Mouse (Mus musculus) MEL (cell line): ENCODE measurements around the gene Cd52. TPM values are rescaled to one million over a fixed set of nuclear protein-coding genes. Genes with fewer than 3 reads are reported as not detected.

Experiments used
- DNase-seq: peaks from one replicate; pipeline ENCODE4 v3.0.0; 2011; ENCODE audit warnings: low read depth, low spot score
- H3K27ac ChIP-seq: 2 replicates; pipeline ENCODE4 v1.5.1; 2012; ENCODE audit warnings: low read depth, mild to moderate bottlenecking, control low read depth, low read length, moderate library complexity; ENCODE audit not compliant: control insufficient read depth
- H3K27me3 ChIP-seq, 2 experiments: fragments of 150-350 bp in 1 of 2; sonication (generic) in 1 of 2; 2 replicates each; pipeline ENCODE4 v1.6.1; 2012; ENCODE audit warnings: low read length in 2 of 2, mild to moderate bottlenecking in 2 of 2, improper control_type of control experiment in 1 of 2, moderate library complexity in 1 of 2; ENCODE audit not compliant: insufficient read depth in 2 of 2, control insufficient read depth in 1 of 2
- H3K36me3 ChIP-seq, 2 experiments: 2 replicates each; pipeline ENCODE4 v1.6.1; 2012 to 2014; ENCODE audit warnings: low read length in 2 of 2, improper control_type of control experiment in 1 of 2, inconsistent platforms in 1 of 2, mild to moderate bottlenecking in 1 of 2; ENCODE audit not compliant: insufficient read depth in 2 of 2, control insufficient read depth in 1 of 2
- H3K4me1 ChIP-seq, 2 experiments: fragments of 150-350 bp in 1 of 2; sonication (generic) in 1 of 2; 2 replicates each; pipeline ENCODE4 v1.6.1; 2012; ENCODE audit warnings: low read length in 2 of 2, improper control_type of control experiment in 1 of 2, mild to moderate bottlenecking in 1 of 2; ENCODE audit not compliant: insufficient read depth in 2 of 2, control insufficient read depth in 1 of 2
- H3K4me3 ChIP-seq, 2 experiments: fragments of 150-350 bp in 1 of 2; sonication (generic) in 1 of 2; 2 replicates each; pipeline ENCODE4 v1.5.1; 2012; ENCODE audit warnings: low read depth in 2 of 2, low read length in 2 of 2, mild to moderate bottlenecking in 2 of 2, moderate library complexity in 2 of 2, control low read depth in 1 of 2, improper control_type of control experiment in 1 of 2; ENCODE audit not compliant: control insufficient read depth in 1 of 2, insufficient read depth in 1 of 2
- H3K79me2 ChIP-seq: 2 replicates; pipeline ENCODE4 v1.6.1; 2012; ENCODE audit warnings: mild to moderate bottlenecking, low read length, moderate library complexity; ENCODE audit not compliant: control insufficient read depth, poor library complexity, insufficient read depth
- H3K9ac ChIP-seq: 2 replicates; pipeline ENCODE4 v1.6.1; 2012; ENCODE audit warnings: low read depth, mild to moderate bottlenecking, control low read depth, low read length, moderate library complexity; ENCODE audit not compliant: control insufficient read depth, poor library complexity, severe bottlenecking
- H3K9me3 ChIP-seq: fragments of 150-350 bp; sonication (generic); replicated peaks from 2 replicates; pipeline ENCODE4 v1.6.1; 2012; ENCODE audit warnings: mild to moderate bottlenecking, low read length, improper control_type of control experiment, moderate library complexity; ENCODE audit not compliant: insufficient read depth
- BHLHE40 ChIP-seq: IDR thresholded peaks from 2 replicates; pipeline ENCODE4 v1.6.1; 2012; ENCODE audit warnings: low read depth, mild to moderate bottlenecking, inconsistent platforms, low read length, improper control_type of control experiment, borderline replicate concordance
- CHD1 ChIP-seq: IDR thresholded peaks from 2 replicates; pipeline ENCODE4 v1.6.1; 2012; ENCODE audit warnings: low read depth, mild to moderate bottlenecking, inconsistent platforms, low read length, improper control_type of control experiment
- CTCF ChIP-seq, 3 experiments: IDR thresholded peaks in 2 of 3; conservative IDR thresholded peaks in 1 of 3; 2 replicates each; pipeline ENCODE4 v1.5.1; 2011 to 2012; ENCODE audit warnings: low read length in 3 of 3, low read depth in 2 of 3, mild to moderate bottlenecking in 2 of 3, improper control_type of control experiment in 1 of 3, inconsistent platforms in 1 of 3, mixed read lengths in 1 of 3, moderate library complexity in 1 of 3; ENCODE audit not compliant: control insufficient read depth in 1 of 3, insufficient read depth in 1 of 3, poor library complexity in 1 of 3, severe bottlenecking in 1 of 3
- ELF1 ChIP-seq: IDR thresholded peaks from 2 replicates; pipeline ENCODE4 v1.6.1; 2014; ENCODE audit warnings: low read depth, mild to moderate bottlenecking, inconsistent platforms, low read length, improper control_type of control experiment, moderate library complexity
- ETS1 ChIP-seq: IDR thresholded peaks from 2 replicates; pipeline ENCODE4 v1.6.1; 2012; ENCODE audit warnings: low read depth, mild to moderate bottlenecking, inconsistent platforms, low read length, improper control_type of control experiment, moderate library complexity
- HCFC1 ChIP-seq: IDR thresholded peaks from 2 replicates; pipeline ENCODE4 v1.6.1; 2012; ENCODE audit warnings: low read depth, mild to moderate bottlenecking, inconsistent platforms, low read length, improper control_type of control experiment, moderate library complexity
- MAZ ChIP-seq: IDR thresholded peaks from 2 replicates; pipeline ENCODE4 v1.6.1; 2012; ENCODE audit warnings: low read depth, mild to moderate bottlenecking, inconsistent platforms, low read length, improper control_type of control experiment
- MYB ChIP-seq: IDR thresholded peaks from 2 replicates; pipeline ENCODE4 v1.6.1; 2011; ENCODE audit warnings: mild to moderate bottlenecking, low read depth, low read length, improper control_type of control experiment
- POLR2A ChIP-seq, 2 experiments: IDR thresholded peaks; 2 replicates each; pipeline ENCODE4 v1.6.1; 2011 to 2012; ENCODE audit warnings: low read length in 2 of 2, mild to moderate bottlenecking in 2 of 2, control low read depth in 1 of 2, improper control_type of control experiment in 1 of 2, low read depth in 1 of 2, moderate library complexity in 1 of 2; ENCODE audit not compliant: control insufficient read depth in 1 of 2, insufficient read depth in 1 of 2, poor library complexity in 1 of 2
- RAD21 ChIP-seq: IDR thresholded peaks from 2 replicates; pipeline ENCODE4 v1.6.1; 2011; ENCODE audit warnings: mild to moderate bottlenecking, low read depth, low read length, improper control_type of control experiment
- SIN3A ChIP-seq: IDR thresholded peaks from 2 replicates; pipeline ENCODE4 v1.6.1; 2012; ENCODE audit warnings: low read length, improper control_type of control experiment, inconsistent platforms
- SMC3 ChIP-seq: IDR thresholded peaks from 2 replicates; pipeline ENCODE4 v1.6.1; 2011; ENCODE audit warnings: low read depth, low read length, improper control_type of control experiment
- TCF12 ChIP-seq: IDR thresholded peaks from 2 replicates; pipeline ENCODE4 v1.6.1; 2014; ENCODE audit warnings: low read depth, mild to moderate bottlenecking, inconsistent platforms, low read length, improper control_type of control experiment, moderate library complexity
- ZNF384 ChIP-seq: IDR thresholded peaks from 2 replicates; pipeline ENCODE4 v1.6.1; 2012; ENCODE audit warnings: low read depth, mild to moderate bottlenecking, inconsistent platforms, low read length, improper control_type of control experiment
- polyA plus RNA-seq, 2 experiments: library from polyadenylated mRNA; stranded (reverse) in 1 of 2; unstranded in 1 of 2; fragments of >175 nt in 1 of 2; fragments of >200 nt in 1 of 2; gene quantifications; 2 replicates each; pipeline versions ENCODE4 v1.2.1 to v1.2.4; 2012; ENCODE audit warnings: low replicate concordance in 2 of 2, low read depth in 1 of 2; ENCODE audit not compliant: insufficient read length in 2 of 2, insufficient read depth in 1 of 2, missing spikeins in 1 of 2
- total RNA-seq: library from RNA; depleted of rRNA; stranded (reverse); fragments of 300-350 nt; gene quantifications from 2 replicates; pipeline ENCODE4 v1.2.3, GENCODE M21; 2012

Cd52 gene
- total and polyA plus RNA-seq, 3 experiments = 0.86 to 1.3 TPM; not detected in 1

- no peak overlapping the region for H3K9ac ChIP-seq
- H3K79me2 ChIP-seq = no peaks in the 10 kb centered on the region
Measured at GRCm38 (mm10) chr4:134084999-134085398, 9.9 kb downstream of the Cd52 start.

GRCm38 (mm10) chr4:134082460-134082859, 12.4 kb downstream of the Cd52 start:
- H3K4me3 ChIP-seq = peak overlapping the region; percentile 8 to 16; a peak in 1 of 4 replicates
- H3K27me3 ChIP-seq = no peaks in the 10 kb centered on the region
- H3K9me3 ChIP-seq = no peaks in the 10 kb centered on the region
- 0 out of 4 replicates have a peak, but pooled peaks cover 0 to 2% of the 10 kb centered on the region in 2 experiments for H3K36me3 ChIP-seq
- no peak for DNase-seq
- no peak overlapping the region for H3K27ac ChIP-seq
- TF ChIP-seq CTCF (IDR thresholded peaks at IDR 0.05 in 2 of 3, conservative IDR thresholded peaks at IDR 0.05 in 1 of 3; ENCODE audit: control insufficient read depth in 1 of 3, insufficient read depth in 1 of 3, low read depth in 2 of 3, low read length in 3 of 3, poor library complexity in 1 of 3, severe bottlenecking in 1 of 3) = no peak
- TF ChIP-seq BHLHE40 = no peak
- TF ChIP-seq HCFC1 = no peak
- TF ChIP-seq RAD21 = no peak
- TF ChIP-seq POLR2A (IDR thresholded peaks at IDR 0.05; ENCODE audit: control insufficient read depth in 1 of 2, insufficient read depth in 1 of 2, low read depth in 1 of 2, low read length in 2 of 2, poor library complexity in 1 of 2) = no peak
- no peak for TF ChIP-seq MYB
- TF ChIP-seq ZNF384 = no peak
- TF ChIP-seq TCF12 = no peak
- TF ChIP-seq SIN3A = no peak
- no peak for TF ChIP-seq MAZ
- no peak for TF ChIP-seq ELF1
- no peak for TF ChIP-seq CHD1
- H3K9ac ChIP-seq = no peak overlapping the region
- no peaks in the 10 kb centered on the region for H3K79me2 ChIP-seq
- H3K4me1 ChIP-seq = peaks cover 2 to 9% of the 10 kb centered on the region in 2 experiments; a peak in 2 of 4 replicates

More at GRCm38 (mm10) chr4:134084999-134085398, 9.9 kb downstream of the Cd52 start:
- H3K9me3 ChIP-seq = no peaks in the 10 kb centered on the region
- 0 out of 4 replicates have a peak, but pooled peaks cover 0 to 2% of the 10 kb centered on the region in 2 experiments for H3K36me3 ChIP-seq
- no peak overlapping the region for H3K27ac ChIP-seq
- TF ChIP-seq CTCF (IDR thresholded peaks at IDR 0.05 in 2 of 3, conservative IDR thresholded peaks at IDR 0.05 in 1 of 3; ENCODE audit: control insufficient read depth in 1 of 3, insufficient read depth in 1 of 3, low read depth in 2 of 3, low read length in 3 of 3, poor library complexity in 1 of 3, severe bottlenecking in 1 of 3) (peak; percentile 33 to 68 (median 49)), ETS1 (no peak), RAD21 (peak; percentile 14), SMC3 (peak; percentile 26; the same call in 1 of the 2 replicates)
- TF ChIP-seq, all 39 proteins: peak for 3
- no peak overlapping the region for H3K4me3 ChIP-seq
- peaks cover 2 to 9% of the 10 kb centered on the region in 2 experiments; a peak in 2 of 4 replicates for H3K4me1 ChIP-seq
- H3K27me3 ChIP-seq = no peaks in the 10 kb centered on the region
- DNase-seq = peak; percentile 45
